Mouse (Mus musculus) thymus, adult 2 months (tissue): Measurements from ENCODE around the gene Prkce.

Experiments
- CTCF ChIP-seq: fragments of 200-500 bp; IDR thresholded peaks from 2 replicates; pipeline ENCODE4 v1.5.1; 2012; ENCODE audit warnings: mild to moderate bottlenecking, control low read depth, low read length, moderate library complexity, borderline replicate concordance; ENCODE audit not compliant: control insufficient read depth, poor library complexity, insufficient read depth; ENCODE audit errors: extremely low read depth
- POLR2A ChIP-seq: fragments of 200-500 bp; IDR thresholded peaks from 2 replicates; pipeline ENCODE4 v1.6.1; 2012; ENCODE audit warnings: mild to moderate bottlenecking, low read length, control low read depth, moderate library complexity; ENCODE audit not compliant: control insufficient read depth, poor library complexity, insufficient read depth; ENCODE audit errors: extremely low read depth

DNA sequence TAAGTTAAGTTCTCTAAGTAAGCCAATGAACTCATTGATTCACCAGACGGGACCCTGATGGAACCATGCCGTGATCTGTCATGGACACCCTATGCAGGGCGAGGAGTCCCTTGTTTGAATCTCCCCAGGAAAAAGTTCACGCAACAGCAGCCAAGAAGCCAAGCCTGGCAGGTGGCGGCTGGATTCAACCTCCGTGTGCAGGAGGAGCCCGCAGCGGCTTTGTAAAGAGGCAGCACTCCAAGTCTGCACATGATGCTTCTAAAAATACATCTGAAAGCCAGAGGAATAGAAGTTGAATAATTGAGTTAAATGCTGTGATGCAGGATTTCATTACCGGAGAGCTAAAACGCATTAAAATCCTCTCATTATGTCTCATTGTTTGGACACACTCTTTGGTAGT, 199.3 kb downstream of the Prkce start:
- TF ChIP-seq POLR2A = no peak
- no peak for TF ChIP-seq CTCF
